Mouse (Mus musculus) heart, adult 11 months (tissue): ENCODE data around the gene Zfp455.
A peak's percentile ranks its signal among the peaks of the same experiment; 100 is the strongest.
"Not testable (repeated sequence)": the region's sequence is repeated elsewhere in the genome, so short reads cannot be mapped to it uniquely, and the experiment has no call there.

Experiments used
- DNase-seq: peaks from one replicate; pipeline ENCODE4 v3.0.0; 2022

The Zfp455 gene

GRCm38 (mm10) chr13:67194340-67194894 is at the start of gene Zfp455:
Gene Zfp455, plus strand, starts transcription at chr13:67194506.
- peak; percentile 97 for DNase-seq

DNA sequence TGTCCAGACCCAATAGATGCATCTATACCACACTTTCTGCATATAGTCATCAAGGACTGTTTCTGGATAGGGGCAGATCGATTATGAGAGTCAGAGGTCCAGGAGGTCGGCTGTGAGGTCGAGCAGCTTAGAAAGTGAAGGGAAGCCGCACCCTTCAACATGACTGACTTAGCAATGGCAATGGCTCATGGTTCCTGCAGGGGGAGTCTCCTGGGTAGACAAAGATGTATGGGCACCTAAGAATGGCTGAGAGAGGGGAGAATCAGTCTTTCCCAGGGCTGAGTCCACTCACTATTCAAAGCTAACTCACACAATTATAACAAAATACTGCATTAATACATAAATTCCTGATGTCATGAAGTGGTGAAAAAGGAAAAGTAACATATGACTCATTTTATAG is 28.2 kb upstream of the Zfp455 start:
- DNase-seq: not testable (repeated sequence)

DNA sequence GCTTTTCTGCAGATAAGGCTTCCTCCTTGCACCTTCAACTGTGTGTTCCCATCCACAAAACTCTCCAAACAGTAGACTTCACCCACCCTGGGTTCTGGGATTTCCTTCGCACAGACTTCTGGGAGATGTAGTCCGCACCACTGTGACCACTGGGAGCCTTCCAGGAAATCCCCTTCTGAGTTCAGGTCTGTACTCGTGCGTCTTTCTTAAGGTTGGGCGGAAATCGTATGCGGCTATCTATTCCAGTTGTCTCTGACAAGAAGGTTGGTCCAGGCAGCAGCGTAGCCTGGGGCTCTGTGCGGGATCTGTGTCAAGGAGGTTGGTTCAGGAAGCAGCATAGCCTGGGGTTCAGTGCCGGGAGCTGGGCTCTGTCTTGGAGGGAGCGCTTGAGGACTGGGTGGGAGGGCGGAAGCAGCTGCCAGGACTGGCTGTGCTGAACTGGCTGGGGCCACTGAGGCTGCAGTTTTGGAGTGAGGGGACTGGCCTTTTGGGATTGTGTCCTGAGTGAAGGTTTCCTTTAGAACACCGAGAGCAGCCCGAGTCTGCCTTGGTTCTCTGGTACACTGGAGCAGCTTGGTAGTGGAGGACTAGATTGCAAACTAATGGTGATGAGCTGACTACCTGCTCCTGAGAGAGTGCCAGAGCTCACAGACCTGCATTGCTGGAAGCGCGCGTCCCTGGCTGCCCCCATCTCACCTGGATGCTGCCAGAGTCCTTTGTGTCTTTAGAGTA is 21.1 kb upstream of the Zfp455 start, which contains the start of gene Rsl1:
Gene Rsl1, plus strand, starts transcription at position 192 of the 732 bp plus-strand sequence.
- peak; percentile 99 for DNase-seq

DNA sequence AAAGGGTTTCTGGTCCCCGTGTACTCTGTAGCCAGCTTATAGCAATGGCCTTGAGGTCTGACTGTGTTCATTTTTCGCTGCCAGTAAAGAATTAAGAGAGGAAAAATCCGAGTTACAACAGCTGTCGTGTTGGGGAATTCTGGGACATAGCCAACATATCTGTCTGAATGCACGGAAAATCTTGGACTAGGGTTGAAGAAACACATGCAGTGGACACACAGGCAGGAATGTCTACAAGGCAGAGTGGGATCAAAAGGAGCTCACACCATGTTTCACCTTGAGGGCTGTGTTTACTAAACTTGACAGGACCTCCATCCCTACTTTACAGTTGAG is 20.6 kb upstream of the Zfp455 start:
- no peak for DNase-seq

DNA sequence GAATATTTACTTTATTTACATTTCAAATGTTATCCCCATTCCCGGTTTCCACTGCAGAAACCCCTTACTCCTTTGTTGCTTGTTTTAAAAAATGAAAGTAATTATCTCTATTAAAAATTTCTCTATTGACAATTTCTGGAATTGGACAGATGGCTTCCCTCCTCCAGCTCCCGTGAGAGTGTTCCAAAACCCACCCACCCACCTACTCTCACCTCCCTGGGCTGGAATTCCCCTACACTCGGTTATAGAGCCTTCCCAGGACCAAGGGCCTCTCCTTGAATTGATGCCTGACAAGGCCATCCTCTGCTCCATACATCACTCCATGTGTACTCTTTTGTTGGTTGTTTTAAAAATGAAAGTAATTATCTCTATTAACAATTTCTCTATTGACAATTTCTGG is 7.3 kb downstream of the Zfp455 start:
- DNase-seq: no peak

DNA sequence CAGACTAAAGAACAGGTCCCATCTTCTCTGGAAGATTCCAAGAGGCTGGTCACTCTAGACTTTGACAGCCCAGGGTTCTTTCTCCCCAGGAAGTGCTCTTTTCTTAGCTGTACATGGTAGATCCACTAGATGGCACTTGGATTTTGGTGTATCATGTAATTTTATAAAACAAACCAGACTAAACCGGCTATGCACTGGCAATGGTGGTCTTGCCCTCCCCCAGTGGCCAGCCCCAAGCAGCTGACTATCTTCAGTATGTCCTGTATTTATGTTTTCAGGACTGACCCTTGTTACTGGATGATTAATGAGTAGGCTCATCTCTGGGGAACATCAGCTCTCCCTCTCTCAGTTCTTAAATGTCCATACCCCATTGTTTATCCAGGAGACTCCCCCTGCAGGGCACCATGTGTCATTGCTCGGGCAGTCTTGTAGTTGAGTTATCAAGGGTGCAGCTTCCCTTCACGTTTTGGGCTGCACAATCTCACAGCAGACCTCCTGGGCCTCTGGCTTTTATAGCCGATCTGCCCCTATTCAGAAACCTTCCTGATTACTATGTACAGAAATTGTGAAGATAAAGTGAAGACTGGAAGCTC is 19.8 kb downstream of the Zfp455 start:
- DNase-seq: no peak
